Mouse (Mus musculus): ENCODE data around the gene Slc25a23. TPM values are rescaled to one million over a fixed set of nuclear protein-coding genes. Genes with fewer than 3 reads are reported as not detected.
A peak's percentile ranks its signal among the peaks of the same experiment; 100 is the strongest.

The Slc25a23 gene
- 10 to 100 TPM; 80.0 to 85.9 TPM for total RNA-seq (2021)
- long read RNA-seq, experiment 1, partial matches to known transcripts = 8 of 17 reads
- long read RNA-seq, experiment 1, other reads (novel, unspliced or antisense) = 6 of 17 reads
- long read RNA-seq, experiment 2, partial matches to known transcripts = 3 of 17 reads
- long read RNA-seq, experiment 2, other reads (novel, unspliced or antisense) = 12 of 17 reads

GRCm38 (mm10) chr17:57059486-57059977, at the start of gene Slc25a23:
Gene Slc25a23 (minus strand): TSS chr17:57059863.
- peak in 1 of 2 experiments; percentile 52 for DNase-seq (ENCODE audit: low spot score in 2 of 2)

GRCm38 (mm10) chr17:57108666-57109171, 49.1 kb upstream of the Slc25a23 start:
- DNase-seq (ENCODE audit: low spot score in 2 of 2) = no peak

- DNase-seq (ENCODE audit: low spot score in 2 of 2) = no peak
Observed at GRCm38 (mm10) chr17:57108040-57108665, 48.5 kb upstream of the Slc25a23 start.

GRCm38 (mm10) chr17:57107064-57107463, 47.4 kb upstream of the Slc25a23 start:
- DNase-seq (ENCODE audit: low spot score in 2 of 2) = no peak

- DNase-seq (ENCODE audit: low spot score in 2 of 2) = no peak
Observed at GRCm38 (mm10) chr17:57106035-57106368, 46.3 kb upstream of the Slc25a23 start.

GRCm38 (mm10) chr17:57105181-57106034, 45.7 kb upstream of the Slc25a23 start, which contains the start of gene Tnfsf9:
Gene Tnfsf9 (plus strand): TSS chr17:57105325.
- DNase-seq (ENCODE audit: low spot score in 2 of 2) = no peak

- no peak for DNase-seq (ENCODE audit: low spot score in 2 of 2)
Observed at GRCm38 (mm10) chr17:57104496-57104895, 44.8 kb upstream of the Slc25a23 start.

GRCm38 (mm10) chr17:57102276-57102675, 42.6 kb upstream of the Slc25a23 start:
- no peak for DNase-seq (ENCODE audit: low spot score in 2 of 2)

- DNase-seq (ENCODE audit: low spot score in 2 of 2) = no peak
Observed at GRCm38 (mm10) chr17:57099629-57100325, 40.1 kb upstream of the Slc25a23 start.

GRCm38 (mm10) chr17:57098321-57098720, 38.7 kb upstream of the Slc25a23 start:
- no peak for DNase-seq (ENCODE audit: low spot score in 2 of 2)

GRCm38 (mm10) chr17:57096623-57096920, 36.9 kb upstream of the Slc25a23 start:
- DNase-seq (ENCODE audit: low spot score in 2 of 2) = peak; percentile 58 to 69

- no peak for DNase-seq (ENCODE audit: low spot score in 2 of 2)
Observed at GRCm38 (mm10) chr17:57095855-57096622, 36.4 kb upstream of the Slc25a23 start.

GRCm38 (mm10) chr17:57094222-57094621, 34.6 kb upstream of the Slc25a23 start:
- DNase-seq (ENCODE audit: low spot score in 2 of 2) = no peak

GRCm38 (mm10) chr17:57087049-57087832, 27.6 kb upstream of the Slc25a23 start, which contains the start of gene Tubb4a:
Gene Tubb4a (minus strand): TSS chr17:57087782.
- no peak for DNase-seq (ENCODE audit: low spot score in 2 of 2)

GRCm38 (mm10) chr17:57085970-57086757, 26.5 kb upstream of the Slc25a23 start:
- no peak for DNase-seq (ENCODE audit: low spot score in 2 of 2)

- no peak for DNase-seq (ENCODE audit: low spot score in 2 of 2)
Observed at GRCm38 (mm10) chr17:57082481-57082880, 22.8 kb upstream of the Slc25a23 start.

GRCm38 (mm10) chr17:57081234-57081842, 21.7 kb upstream of the Slc25a23 start:
- no peak for DNase-seq (ENCODE audit: low spot score in 2 of 2)

- no peak for DNase-seq (ENCODE audit: low spot score in 2 of 2)
Observed at GRCm38 (mm10) chr17:57079919-57080318, 20.3 kb upstream of the Slc25a23 start.

All from adrenal gland, postnatal 4 days (tissue).